Mouse (Mus musculus) midbrain, postnatal 0 days (tissue): ENCODE measurements around the gene Sacs. TPM values are rescaled to one million over a fixed set of nuclear protein-coding genes. Genes with fewer than 3 reads are reported as not detected.

Source experiments
- ATAC-seq: fragments of 200-750 bp; cut with Nextera tagmentation; 2 replicates; pipeline ENCODE4 v1.8.0; 2017; ENCODE audit warnings: moderate number of reproducible peaks, mild to moderate bottlenecking, moderate TSS enrichment, moderate library complexity; ENCODE audit not compliant: low FRiP score
- DNase-seq: peaks from one replicate; pipeline ENCODE4 v3.0.0-alpha.2; 2015; ENCODE audit warnings: low spot score
- H3K27ac ChIP-seq: fragments of 300-500 bp; sonication (generic); 2 replicates; pipeline ENCODE4 v1.5.1; 2014; ENCODE audit warnings: low read depth, mild to moderate bottlenecking, low read length, mixed read lengths
- H3K27me3 ChIP-seq: fragments of 300-500 bp; sonication (generic); 2 replicates; pipeline ENCODE4 v1.6.1; 2014; ENCODE audit warnings: low read length, control low read depth, mixed read lengths; ENCODE audit not compliant: insufficient read depth
- H3K36me3 ChIP-seq: fragments of 300-500 bp; sonication (generic); 2 replicates; pipeline ENCODE4 v1.6.1; 2014; ENCODE audit warnings: low read length, control low read depth, mixed read lengths; ENCODE audit not compliant: insufficient read depth
- H3K4me1 ChIP-seq: fragments of 300-500 bp; sonication (generic); 2 replicates; pipeline ENCODE4 v1.6.1; 2014; ENCODE audit warnings: mild to moderate bottlenecking, control low read depth, antibody characterized with exemption, low read length, mixed read lengths; ENCODE audit not compliant: insufficient read depth
- H3K4me2 ChIP-seq: fragments of 300-500 bp; sonication (generic); 2 replicates; pipeline ENCODE4 v1.6.1; 2014; ENCODE audit warnings: low read depth, mild to moderate bottlenecking, low read length, mixed read lengths; ENCODE audit not compliant: poor library complexity, severe bottlenecking
- H3K4me3 ChIP-seq: fragments of 300-500 bp; sonication (generic); 2 replicates; pipeline ENCODE4 v1.5.1; 2014; ENCODE audit warnings: low read depth, mild to moderate bottlenecking, low read length, moderate library complexity
- H3K9ac ChIP-seq: fragments of 300-500 bp; sonication (generic); replicated peaks from 2 replicates; pipeline ENCODE4 v1.6.1; 2014; ENCODE audit warnings: mild to moderate bottlenecking, low read length, moderate library complexity, mixed read lengths; ENCODE audit not compliant: poor library complexity, severe bottlenecking
- H3K9me3 ChIP-seq: fragments of 300-500 bp; sonication (generic); 2 replicates; pipeline ENCODE4 v1.6.1; 2016; ENCODE audit warnings: low read length, control low read depth
- CTCF ChIP-seq: IDR thresholded peaks from 2 replicates; pipeline ENCODE4 v1.5.1; 2016; ENCODE audit warnings: antibody characterized with exemption, mild to moderate bottlenecking
- WGBS: fragments of 180-500 bp; shearing (Covaris S2); extraction: QIAGEN DNeasy Blood & Tissue Kit; methylation state at CpG from one replicate; pipeline ENCODE4 v1.1.7; 2014; 5-methylcytosine and 5-hydroxymethylcytosine counted together
- polyA plus RNA-seq: library from polyadenylated mRNA; unstranded; fragments of >200 nt; fragmentation: Nextera tagmentation; extraction: Ambion mirVana; gene quantifications from 2 replicates; pipeline ENCODE4 v1.2.1, GENCODE M21; 2015
- total RNA-seq: library from RNA; depleted of rRNA; stranded (reverse); fragments of >200 nt; gene quantifications from 2 replicates; pipeline ENCODE4 v1.2.3, GENCODE M21; 2014

The Sacs gene
- total and polyA plus RNA-seq, 2 experiments from 2014 or later: 5.8 to 42.0 TPM

DNA sequence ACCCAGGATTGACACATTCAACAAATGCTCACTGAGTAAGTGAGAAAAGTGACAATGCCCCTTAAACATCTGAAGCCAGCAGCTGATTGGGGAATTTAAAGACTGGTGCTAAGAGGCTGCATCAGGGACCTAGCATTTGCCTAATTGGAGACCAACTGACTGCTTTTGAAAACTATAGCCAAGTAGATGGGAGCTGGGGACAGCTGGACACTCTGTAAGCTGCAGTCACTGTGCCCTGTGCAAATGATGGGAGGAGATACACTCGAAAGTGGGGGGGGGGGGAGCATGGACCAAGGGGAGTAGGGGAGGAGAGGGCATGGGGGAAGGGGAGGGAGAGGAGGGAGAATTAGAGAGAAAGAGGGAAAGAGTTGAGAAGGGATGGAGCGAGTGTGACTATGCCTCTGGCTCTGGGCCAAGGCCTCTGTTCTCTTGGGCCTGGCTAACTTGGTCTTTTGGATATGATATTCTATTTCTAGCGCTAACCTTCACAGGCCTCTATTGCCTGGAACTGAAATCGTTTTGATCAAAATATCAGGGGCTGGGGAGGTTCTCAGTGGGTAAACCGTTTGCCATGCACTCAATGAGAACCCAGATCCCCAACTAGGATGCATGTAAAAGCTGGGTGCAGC is 97.7 kb downstream of the Sacs start:
- 53% methylated on average over 5 of the region's 5 CpGs for WGBS

DNA sequence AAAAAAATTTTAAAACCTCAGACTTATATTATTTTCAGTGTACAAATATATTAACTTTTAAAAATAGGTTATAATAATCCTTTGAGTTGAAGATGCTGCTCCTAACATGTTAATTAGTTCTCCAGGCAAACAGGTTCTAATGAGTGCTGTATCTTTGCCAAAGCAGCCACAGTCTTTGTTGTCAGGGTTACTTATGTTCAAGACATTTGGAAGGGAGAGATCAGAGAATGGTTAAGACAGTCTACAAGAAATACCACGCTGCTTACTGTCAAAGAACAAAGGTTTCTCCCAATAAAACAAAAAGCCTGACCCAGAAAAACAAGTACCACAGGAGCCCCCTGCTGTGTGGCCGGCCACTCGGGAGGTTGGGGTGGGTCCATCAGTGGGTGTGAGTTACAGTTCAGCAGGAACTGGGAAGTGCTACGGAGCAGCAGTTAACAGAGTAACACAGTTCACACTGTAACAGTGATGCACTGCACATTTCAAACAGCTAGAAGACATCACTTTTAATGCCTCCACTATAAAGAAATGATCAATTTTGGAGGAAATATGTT is 98.9 kb downstream of the Sacs start:
- Histone ChIP-seq H3K4me3 (no peak overlapping the region), H3K4me1 (no peaks in the 10 kb centered on the region), H3K27me3 (no peaks in the 10 kb centered on the region), H3K4me2 (no peak overlapping the region), H3K27ac (no peak overlapping the region), H3K9ac (no peak overlapping the region), H3K9me3 (no peaks in the 10 kb centered on the region), H3K36me3 (no peaks in the 10 kb centered on the region)
- ATAC-seq: no peak
- peak; percentile 31 for DNase-seq
- no peak for TF ChIP-seq CTCF
- WGBS: 20% methylated on average over 4 of the region's 4 CpGs

More for the DNA sequence above, 97.7 kb downstream of the Sacs start:
- Histone ChIP-seq H3K9ac (no peak overlapping the region), H3K36me3 (no peaks in the 10 kb centered on the region), H3K9me3 (no peaks in the 10 kb centered on the region), H3K4me2 (no peak overlapping the region), H3K4me1 (no peaks in the 10 kb centered on the region), H3K27ac (no peak overlapping the region), H3K27me3 (no peaks in the 10 kb centered on the region), H3K4me3 (no peak overlapping the region)
- no peak for DNase-seq
- no peak for ATAC-seq
- TF ChIP-seq CTCF: no peak

DNA sequence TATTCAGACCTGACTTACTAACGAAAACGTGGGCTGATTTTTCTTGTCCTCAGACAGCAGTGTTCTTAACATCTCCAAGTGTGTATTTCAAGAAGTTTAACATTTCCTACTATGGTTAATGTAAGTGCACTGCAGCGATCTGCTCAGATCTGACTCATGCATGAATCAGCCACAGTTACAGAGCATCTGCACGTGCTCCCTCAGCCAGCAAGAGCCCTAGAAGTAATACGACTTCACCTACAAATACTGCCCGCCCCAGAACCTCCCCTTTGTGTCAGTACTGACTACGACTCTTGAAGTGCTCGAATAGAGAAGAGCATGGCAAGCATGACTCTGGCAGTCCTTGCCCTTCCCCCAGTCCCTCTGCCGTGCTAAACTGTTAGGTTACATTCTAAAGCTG is 100.5 kb downstream of the Sacs start:
- DNase-seq (no peak), ATAC-seq (no peak)
- H3K27ac ChIP-seq: no peak overlapping the region
- no peaks in the 10 kb centered on the region for H3K36me3 ChIP-seq
- no peak overlapping the region for H3K9ac ChIP-seq
- H3K4me3 ChIP-seq: no peak overlapping the region
- no peaks in the 10 kb centered on the region for H3K27me3 ChIP-seq
- no peak overlapping the region for H3K4me2 ChIP-seq
- no peak for TF ChIP-seq CTCF
- no peaks in the 10 kb centered on the region for H3K9me3 ChIP-seq
- H3K4me1 ChIP-seq: no peaks in the 10 kb centered on the region
- 80% methylated on average over 9 of the region's 9 CpGs for WGBS

DNA sequence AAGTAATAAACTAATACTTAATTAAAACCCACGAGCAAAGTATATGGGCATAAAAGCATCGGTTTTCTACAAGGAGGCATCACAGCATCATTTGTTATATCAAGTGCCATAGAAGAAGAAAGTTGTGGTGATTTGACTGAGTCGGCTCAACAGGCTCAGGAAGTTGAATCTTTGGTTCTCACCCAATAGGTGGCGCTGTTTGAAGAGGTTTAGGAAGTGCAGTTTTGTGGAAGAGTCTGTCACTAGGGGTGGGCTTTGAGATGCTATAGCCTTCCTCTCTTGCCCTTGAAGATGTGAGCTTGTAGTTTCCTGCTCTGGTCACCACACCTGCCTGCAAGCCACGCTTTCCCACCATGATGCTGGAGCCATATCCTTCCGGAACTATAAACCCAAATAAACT is 104.4 kb downstream of the Sacs start:
- DNase-seq (peak; percentile 24), ATAC-seq (no peak)
- Histone ChIP-seq H3K27me3 (no peaks in the 10 kb centered on the region), H3K4me2 (no peak overlapping the region), H3K27ac (no peak overlapping the region), H3K4me1 (no peaks in the 10 kb centered on the region), H3K36me3 (no peaks in the 10 kb centered on the region), H3K9ac (no peak overlapping the region), H3K4me3 (no peak overlapping the region), H3K9me3 (peaks cover under 1% of the 10 kb centered on the region; the same call in 1 of the 2 replicates)
- WGBS: 47% methylated on average over 6 of the region's 6 CpGs
- peak; percentile 54 for TF ChIP-seq CTCF

DNA sequence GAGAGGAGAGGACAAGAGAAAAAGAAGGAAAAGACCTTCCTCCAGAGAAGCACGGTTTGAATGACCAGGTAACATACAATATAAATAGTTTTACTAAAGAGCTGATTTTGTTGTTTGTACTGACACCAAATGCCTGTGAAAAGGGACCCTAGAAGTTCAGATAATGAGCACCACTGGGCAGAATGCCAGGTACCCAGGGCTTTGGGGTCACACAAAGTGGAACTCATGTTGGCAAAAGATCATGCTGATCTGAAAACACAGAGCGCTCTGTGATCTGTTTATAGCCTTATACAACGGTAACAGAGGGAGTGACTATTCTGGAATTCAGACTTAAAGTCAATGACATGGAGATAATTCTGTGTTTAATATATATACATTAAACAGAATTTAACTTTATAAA is 108.2 kb downstream of the Sacs start:
- H3K4me2 ChIP-seq: no peak overlapping the region
- no peak overlapping the region for H3K9ac ChIP-seq
- no peak overlapping the region for H3K27ac ChIP-seq
- H3K36me3 ChIP-seq: no peaks in the 10 kb centered on the region
- H3K27me3 ChIP-seq: no peaks in the 10 kb centered on the region
- no peaks in the 10 kb centered on the region for H3K4me1 ChIP-seq
- 78% methylated on average over 3 of the region's 3 CpGs for WGBS
- peaks cover 6% of the 10 kb centered on the region; the same call in 1 of the 2 replicates for H3K9me3 ChIP-seq
- ATAC-seq (no peak), DNase-seq (no peak)
- TF ChIP-seq CTCF: no peak
- H3K4me3 ChIP-seq: no peak overlapping the region

DNA sequence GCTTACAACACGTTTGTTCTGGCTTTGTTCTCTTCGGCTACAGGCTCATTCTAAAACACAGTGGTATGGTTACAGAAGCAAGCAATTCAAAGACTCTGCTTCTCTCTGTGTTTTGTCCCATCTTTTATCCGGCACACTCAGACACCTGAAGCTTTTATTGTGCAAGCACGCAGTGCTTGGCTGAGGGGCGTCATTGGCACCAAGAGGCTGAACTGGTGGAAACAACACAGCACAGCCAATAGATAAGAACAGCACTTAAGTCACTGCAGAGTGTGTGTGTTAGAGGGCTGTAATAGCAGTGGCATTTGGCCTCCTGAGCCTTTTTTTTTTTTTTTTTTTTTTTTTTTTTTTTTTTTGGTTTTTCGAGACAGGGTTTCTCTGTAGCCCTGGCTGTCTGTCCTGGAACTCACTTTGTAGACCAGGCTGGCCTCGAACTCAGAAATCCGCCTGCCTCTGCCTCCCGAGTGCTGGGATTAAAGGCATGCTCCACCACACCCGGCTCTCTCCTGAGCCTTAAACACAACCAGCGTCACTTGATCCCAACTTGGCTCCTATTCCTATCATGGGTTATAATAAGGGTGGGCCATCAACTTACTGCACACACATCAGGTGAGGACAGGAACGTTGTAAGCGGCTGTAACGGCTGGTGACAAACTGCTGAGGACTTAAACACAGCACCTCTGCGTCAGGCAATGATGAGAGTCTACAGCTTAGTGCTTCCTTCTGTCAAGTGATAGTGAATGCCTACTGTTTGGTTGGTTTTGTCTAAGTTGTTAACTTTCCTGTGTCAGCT is 114.5 kb downstream of the Sacs start:
- H3K4me1 ChIP-seq: no peaks in the 10 kb centered on the region
- 87% methylated on average over 15 of the region's 15 CpGs for WGBS
- H3K27me3 ChIP-seq: no peaks in the 10 kb centered on the region
- no peak for ATAC-seq
- peaks cover 4% of the 10 kb centered on the region; the same call in 1 of the 2 replicates for H3K9me3 ChIP-seq
- no peak overlapping the region for H3K4me2 ChIP-seq
- no peaks in the 10 kb centered on the region for H3K36me3 ChIP-seq
- no peak for TF ChIP-seq CTCF
- no peak overlapping the region for H3K9ac ChIP-seq
- H3K27ac ChIP-seq: no peak overlapping the region
- DNase-seq: no peak
- H3K4me3 ChIP-seq: no peak overlapping the region
